Mouse (Mus musculus) layer of hippocampus, adult 2 months (tissue): ENCODE results near the gene Mns1. TPM values are rescaled to one million over a fixed set of nuclear protein-coding genes. Genes with fewer than 3 reads are reported as not detected.

Experiments
- DNase-seq, 2 experiments: peaks; one replicate each; pipeline ENCODE4 v3.0.0; 2022; ENCODE audit warnings: low spot score in 2 of 2
- H3K27ac ChIP-seq: fragments of 200-600 bp; 2 replicates; pipeline ENCODE4 v1.8.1; 2022
- H3K4me3 ChIP-seq: fragments of 200-600 bp; 2 replicates; pipeline ENCODE4 v1.8.1; 2022; ENCODE audit warnings: mild to moderate bottlenecking
- CTCF ChIP-seq: fragments of 200-600 bp; conservative IDR thresholded peaks from 2 replicates; pipeline ENCODE4 v1.8.1; 2022; ENCODE audit warnings: antibody characterized with exemption, mild to moderate bottlenecking, moderate library complexity
- total RNA-seq, 2 experiments: library from RNA; stranded (reverse); gene quantifications; 2 replicates each; pipeline ENCODE4 v1.2.3; 2021

Gene Mns1
- total RNA-seq, 2 experiments from 2014 or later: 1.2 to 2.4 TPM

DNA sequence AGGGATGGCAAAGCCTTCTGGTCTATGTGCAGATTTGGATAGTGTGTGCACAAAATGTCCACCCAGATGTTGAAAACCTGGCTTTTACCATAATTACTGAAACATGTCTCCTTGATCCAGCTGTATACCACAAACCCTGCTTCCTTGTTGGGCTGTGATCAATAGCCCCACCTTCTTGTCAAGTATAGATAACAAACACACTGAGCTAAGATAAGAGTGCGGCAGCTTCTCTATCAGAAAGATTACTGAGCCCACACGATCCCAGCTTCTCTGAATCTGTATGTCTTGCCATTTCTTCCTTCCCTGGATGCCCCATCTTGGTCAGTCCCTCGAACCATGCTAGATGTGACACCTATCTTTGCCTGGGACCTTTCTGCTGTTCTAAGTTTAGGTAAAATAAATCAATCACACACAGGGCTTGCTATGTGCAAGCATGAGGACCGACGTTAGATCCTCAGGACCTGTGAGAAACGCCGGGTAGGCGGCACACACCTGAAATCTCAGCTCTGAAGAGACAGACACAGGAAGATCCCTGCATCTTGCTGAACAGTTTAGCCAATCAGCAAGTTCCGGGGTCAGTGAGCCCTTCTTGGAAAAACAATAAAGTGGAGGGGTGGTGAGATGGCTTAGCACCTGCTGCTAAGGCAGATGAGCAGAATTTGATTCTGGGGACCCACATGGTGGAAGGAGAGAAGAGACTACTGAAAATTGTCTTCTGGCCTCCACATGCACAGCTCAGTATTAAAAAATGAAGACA is 31.8 kb upstream of the Mns1 start:
- no peak for TF ChIP-seq CTCF
- no peak overlapping the region for H3K4me3 ChIP-seq
- no peak overlapping the region for H3K27ac ChIP-seq
- no peak for DNase-seq

DNA sequence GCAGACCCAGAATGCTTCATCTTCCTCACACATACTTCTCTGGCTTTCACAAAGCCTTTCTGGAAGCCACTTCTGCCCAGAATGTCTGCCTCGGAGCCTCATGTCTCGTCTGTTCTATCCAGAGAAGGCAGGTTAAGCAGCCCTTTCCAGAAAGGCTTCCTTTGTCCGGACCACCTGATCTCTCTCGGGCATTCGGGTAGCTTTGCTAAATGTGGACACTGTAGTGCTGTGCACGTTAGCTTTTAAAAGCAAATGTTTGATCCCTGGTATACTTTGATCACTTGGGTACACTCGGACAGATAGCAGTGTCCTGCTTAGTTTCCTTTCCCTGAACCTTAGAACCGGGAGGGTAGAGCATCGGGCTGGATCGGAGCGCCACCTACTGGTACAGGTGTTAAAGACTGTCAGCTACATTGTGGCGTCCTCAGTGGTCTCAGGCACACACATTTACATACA is 29.7 kb upstream of the Mns1 start:
- no peak overlapping the region for H3K27ac ChIP-seq
- DNase-seq: peak; percentile 76 to 82
- TF ChIP-seq CTCF: peak; percentile 95
- peak overlapping the region; percentile 55 for H3K4me3 ChIP-seq

DNA sequence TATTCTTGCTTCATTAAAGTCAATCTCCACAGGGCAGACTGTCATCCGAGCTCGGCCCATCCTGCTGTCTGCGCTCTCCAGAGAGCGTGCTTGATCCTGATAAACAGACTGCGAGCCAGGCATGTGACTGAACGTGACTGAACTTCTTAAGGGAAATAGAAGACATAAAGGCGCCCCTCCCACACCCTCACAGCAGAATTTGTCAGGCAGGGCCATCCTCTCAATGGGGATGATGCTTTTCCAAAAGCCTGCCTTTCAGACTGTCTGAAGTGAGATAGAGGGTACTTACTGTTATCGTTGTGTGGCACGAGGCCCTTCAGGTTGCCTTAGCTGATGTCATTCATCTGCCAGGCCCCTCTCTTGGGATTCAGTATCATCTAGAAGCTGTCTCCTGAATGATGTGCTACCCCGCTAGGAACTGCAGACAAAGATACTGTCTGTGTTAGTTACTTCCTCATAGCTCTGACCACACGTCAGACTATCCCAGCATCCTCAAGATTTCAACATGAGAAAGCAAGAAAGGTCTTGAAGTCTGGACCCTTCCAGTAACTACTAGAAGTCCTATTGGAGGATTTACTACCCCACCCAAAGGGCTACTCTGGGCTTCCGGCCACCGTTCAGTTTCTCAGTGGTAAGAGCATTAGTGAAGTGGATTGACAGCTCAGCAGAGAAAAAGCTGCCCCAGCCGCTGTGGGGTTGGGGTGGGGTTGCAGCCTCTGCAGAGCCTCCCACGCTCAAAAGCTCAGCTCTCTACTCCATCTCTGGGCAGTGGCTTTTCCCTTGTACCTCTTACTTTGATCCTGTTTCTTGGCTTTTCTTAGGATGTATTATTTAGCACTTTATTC is 28.2 kb upstream of the Mns1 start:
- no peak for DNase-seq
- Histone ChIP-seq H3K27ac (no peak overlapping the region), H3K4me3 (no peak overlapping the region)
- TF ChIP-seq CTCF: no peak

DNA sequence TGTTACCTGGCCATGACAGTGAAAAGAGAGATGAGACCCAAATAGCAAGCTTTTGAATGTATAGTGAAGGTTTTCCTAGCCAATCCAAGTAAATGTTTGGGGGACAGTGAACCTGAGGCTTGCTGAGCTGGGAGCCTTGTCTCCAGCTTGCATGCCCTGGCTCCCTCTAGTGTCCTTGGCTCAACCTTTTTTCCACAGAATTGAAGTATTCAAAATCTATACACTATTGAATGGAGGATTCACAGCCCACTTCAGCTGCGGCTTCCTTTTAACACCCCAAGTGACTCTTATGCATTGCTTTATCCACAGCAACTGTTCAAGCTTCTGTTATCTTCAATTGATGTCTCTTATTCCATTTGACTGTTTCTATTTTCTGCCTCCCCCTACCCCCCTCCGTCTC is 26.1 kb upstream of the Mns1 start:
- Histone ChIP-seq H3K4me3 (no peak overlapping the region), H3K27ac (no peak overlapping the region)
- DNase-seq: peak; percentile 7 to 25
- TF ChIP-seq CTCF: peak; percentile 74

DNA sequence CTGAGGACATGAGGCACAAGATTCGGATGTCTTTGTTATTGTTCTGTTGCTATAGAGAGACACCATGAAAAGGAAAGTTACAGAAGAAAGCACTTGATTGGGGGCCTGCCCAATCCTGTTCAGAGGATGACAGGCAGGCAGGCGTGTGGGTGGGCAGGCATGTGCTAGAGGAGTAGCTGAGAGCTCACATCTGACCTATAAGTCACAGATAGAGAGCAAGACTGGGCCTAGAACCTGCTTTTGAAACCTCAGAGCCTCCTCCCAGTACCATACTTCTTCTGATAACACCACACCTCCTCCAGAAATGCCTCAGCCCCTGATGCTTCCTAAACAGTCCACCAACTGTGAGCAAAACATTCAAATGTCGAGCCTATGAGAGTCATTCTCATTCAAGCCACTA is 19.4 kb upstream of the Mns1 start:
- no peak overlapping the region for H3K27ac ChIP-seq
- DNase-seq: no peak
- no peak overlapping the region for H3K4me3 ChIP-seq
- no peak for TF ChIP-seq CTCF

DNA sequence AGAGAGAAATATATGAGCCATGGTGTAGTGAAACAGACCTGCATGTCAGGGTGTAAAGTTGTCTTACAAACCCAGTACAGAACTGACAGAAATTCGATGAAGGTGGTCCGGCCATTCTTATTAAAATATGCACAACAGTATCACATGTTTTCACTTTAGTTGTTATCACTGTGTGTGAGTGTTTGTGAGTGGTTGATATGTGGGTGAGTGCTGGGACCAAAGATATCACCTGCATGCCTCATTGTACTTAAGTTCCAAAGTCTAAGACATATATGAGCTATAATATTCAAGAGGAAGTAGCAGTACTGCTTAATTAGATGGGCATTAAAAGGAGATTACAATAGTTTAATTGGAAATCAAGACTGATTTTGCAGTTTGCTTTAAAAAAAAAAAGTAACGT is 17.3 kb upstream of the Mns1 start:
- no peak overlapping the region for H3K4me3 ChIP-seq
- TF ChIP-seq CTCF: no peak
- H3K27ac ChIP-seq: no peak overlapping the region
- no peak for DNase-seq

DNA sequence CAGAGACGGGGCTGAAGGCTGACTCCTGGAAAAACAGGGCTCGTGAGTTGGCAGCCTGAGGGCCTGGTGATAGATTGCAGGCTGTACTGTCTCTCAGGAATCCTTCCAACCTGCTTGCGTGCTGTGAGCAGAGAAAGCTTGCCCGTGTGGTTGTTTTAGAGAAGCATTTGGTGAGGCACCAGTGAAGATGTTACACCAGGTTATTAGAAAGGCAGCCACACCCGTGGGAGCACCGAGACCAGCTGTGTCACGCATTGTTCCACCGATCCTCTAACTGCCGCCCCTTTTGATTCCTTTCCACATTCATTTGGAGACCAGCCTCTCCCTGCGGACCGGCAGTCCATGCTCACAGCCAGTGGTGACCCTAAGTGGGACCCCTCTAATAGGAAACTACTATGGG is 15.5 kb upstream of the Mns1 start:
- Histone ChIP-seq H3K27ac (no peak overlapping the region), H3K4me3 (no peak overlapping the region)
- no peak for TF ChIP-seq CTCF
- no peak for DNase-seq

DNA sequence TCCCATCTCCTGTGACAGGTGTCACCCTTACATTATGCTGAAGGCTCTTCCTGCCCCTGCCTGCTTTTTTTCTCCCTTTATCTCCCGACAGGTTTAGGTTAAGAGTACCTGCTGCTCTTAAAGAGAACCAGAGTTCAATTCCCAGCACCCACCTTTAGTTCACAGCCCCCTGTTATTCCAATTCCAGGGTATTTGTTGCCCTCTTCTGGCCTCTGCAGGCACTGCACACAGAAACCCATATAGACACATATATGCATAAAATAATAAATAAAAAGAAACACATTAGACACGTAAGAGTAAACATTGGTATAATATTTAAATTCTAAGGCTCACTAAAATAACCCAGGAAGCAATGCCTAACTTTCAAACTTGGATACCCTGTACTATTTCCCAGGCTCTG is 15.1 kb upstream of the Mns1 start:
- H3K27ac ChIP-seq: no peak overlapping the region
- no peak for DNase-seq
- TF ChIP-seq CTCF: peak; percentile 45
- no peak overlapping the region for H3K4me3 ChIP-seq

DNA sequence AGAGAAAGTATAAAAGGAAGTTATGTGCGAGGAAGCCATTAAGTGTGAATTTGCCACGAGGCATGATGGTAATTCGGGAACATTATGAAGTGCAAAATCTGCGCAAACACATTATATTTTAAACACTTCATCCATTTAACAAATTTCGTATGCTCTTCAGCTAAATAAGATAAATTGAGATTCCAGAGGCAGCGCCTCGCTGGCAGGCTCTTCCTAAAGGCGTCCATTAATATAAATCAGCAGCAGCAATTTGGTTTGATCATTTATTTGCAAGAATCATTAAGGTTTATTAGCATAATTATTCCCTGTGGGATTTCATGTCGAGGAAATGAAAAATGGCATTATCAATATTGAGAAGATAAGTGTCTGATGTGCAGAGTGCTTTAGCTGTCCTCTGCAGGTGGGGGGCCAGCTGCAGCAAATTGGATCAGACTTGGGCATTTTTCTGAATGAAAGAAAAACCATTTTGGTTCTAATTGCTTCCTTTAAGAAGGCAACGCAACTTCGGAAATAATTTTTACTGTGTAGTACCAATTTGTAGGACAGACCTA is 12.4 kb upstream of the Mns1 start:
- Histone ChIP-seq H3K27ac (no peak overlapping the region), H3K4me3 (no peak overlapping the region)
- no peak for DNase-seq
- no peak for TF ChIP-seq CTCF

DNA sequence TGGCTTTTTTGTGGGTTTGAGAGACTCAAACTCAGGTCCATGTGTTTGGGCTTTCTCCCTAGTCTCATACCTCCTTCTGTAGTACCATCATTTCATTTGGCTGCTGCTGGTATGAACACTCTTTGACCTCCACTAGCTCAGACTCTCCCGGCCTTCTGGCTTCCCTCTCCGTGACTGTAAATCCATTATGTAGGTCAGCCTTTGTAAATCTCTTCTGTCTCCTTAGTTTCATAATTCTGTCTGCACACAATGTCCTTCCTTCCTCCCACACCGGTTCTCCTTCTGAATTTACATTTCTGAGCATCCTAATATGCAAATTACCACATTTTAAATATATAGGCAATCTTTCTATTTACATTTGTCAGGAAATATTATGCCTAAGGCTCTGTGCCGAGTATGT is 9.9 kb upstream of the Mns1 start:
- DNase-seq: no peak
- no peak for TF ChIP-seq CTCF
- no peak overlapping the region for H3K4me3 ChIP-seq
- H3K27ac ChIP-seq: no peak overlapping the region

DNA sequence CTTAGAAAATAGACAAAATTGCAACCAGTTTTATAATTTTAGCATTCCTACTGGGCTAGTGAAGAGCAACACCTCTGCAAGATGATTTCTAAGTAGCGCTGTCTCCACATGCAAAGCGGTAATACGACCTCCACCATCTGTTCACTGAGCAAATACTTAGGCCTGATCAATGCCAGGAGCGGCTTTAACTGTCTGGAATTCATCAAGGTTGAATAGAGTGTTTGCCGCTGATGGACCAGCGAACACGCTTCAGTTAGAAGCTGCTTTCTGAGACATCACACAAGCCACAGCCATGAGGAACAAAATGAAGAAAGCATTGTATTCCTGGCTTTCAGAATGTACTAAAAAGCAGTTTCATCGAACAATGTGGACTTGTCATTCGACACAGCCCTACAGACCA is 2.9 kb upstream of the Mns1 start:
- no peak for DNase-seq
- H3K4me3 ChIP-seq: no peak overlapping the region
- no peak overlapping the region for H3K27ac ChIP-seq
- TF ChIP-seq CTCF: no peak

DNA sequence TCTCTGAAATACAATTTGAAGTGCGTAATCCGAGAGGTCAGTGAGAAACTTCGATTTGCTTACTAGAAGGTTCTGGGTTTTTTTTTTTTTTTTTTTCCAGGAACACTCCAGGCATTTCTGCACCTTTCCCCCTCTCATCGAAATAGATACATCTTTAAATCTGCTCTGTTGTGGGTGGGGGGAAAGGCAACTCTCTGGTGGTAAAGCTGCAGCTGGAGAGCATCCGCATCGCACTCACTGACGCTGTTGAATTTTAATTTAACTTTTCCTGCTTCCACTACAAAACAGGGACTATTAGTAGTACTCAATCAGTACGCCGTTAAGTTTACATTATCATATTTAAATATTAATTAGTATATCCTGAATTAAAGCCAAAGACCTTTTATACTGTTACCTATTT is 938 bp downstream of the Mns1 start:
- TF ChIP-seq CTCF: no peak
- Histone ChIP-seq H3K27ac (no peak overlapping the region), H3K4me3 (peak overlapping the region; percentile 76)
- no peak for DNase-seq

DNA sequence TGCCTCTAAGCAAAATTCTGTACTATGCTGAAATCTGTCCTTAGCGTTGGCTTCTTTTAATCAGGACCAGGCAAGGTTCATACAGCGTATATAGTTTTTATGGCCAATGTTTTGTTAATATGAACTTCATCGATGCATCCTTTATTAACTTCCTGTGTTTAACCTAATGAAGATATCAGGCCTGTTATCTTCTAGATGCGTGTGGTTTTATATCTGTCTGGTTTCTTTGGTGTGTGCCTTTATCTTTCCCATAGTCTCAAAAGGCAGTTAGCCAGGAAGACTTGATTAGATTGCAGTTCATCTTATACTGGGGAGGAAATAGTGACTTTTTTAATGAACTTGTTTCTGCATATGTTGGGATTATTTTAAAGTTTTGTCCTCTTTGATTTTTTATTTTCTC is 2.5 kb downstream of the Mns1 start:
- no peak overlapping the region for H3K27ac ChIP-seq
- no peak for DNase-seq
- TF ChIP-seq CTCF: no peak
- no peak overlapping the region for H3K4me3 ChIP-seq
